Mouse (Mus musculus) spleen, postnatal 10 days (tissue): ENCODE measurements around the gene Atg16l1.
"Not testable (repeated sequence)": the region's sequence is repeated elsewhere in the genome, so short reads cannot be mapped to it uniquely, and the experiment has no call there.

ENCODE experiments used
- DNase-seq, 2 experiments: peaks; one replicate each; pipeline ENCODE4 v3.0.0; 2021 to 2022; ENCODE audit warnings: low spot score in 2 of 2

Gene Atg16l1

GRCm38 (mm10) chr1:87773336-87773735, 17.7 kb downstream of the Atg16l1 start:
- no peak for DNase-seq

- DNase-seq: no peak
These were observed 19.2 kb downstream of the Atg16l1 start for GRCm38 (mm10) chr1:87774845-87775244.

DNA sequence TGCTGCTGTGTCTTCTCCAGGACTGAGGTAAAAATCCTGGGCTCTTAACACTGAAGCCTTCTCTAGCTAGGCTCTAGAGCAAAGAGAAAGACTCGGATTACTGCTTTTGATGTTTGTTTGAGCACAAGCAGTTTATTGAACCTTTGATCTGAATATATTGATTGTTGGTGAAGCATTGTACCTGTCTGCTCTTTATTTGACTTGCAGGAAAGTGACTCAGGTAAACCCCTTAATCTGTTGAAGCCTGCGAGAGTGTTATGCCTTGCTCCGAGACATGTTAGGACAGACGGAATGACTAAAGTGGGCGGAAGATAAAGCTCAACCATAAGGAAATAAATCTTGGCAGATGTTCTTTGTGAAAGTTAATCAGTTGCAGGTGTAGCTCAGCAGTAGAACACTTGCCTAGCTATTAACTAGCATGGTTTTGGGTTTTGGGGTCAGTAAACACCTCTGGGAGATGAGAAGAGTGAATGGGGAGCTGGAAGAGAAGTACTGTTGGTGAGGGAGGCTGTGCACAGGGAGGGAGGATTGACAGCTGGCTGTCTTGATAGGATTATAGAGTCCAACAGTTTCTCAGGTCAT, 23.6 kb downstream of the Atg16l1 start:
- DNase-seq: no peak

- no peak for DNase-seq
These were observed 30.0 kb downstream of the Atg16l1 start for GRCm38 (mm10) chr1:87785703-87786102.

DNA sequence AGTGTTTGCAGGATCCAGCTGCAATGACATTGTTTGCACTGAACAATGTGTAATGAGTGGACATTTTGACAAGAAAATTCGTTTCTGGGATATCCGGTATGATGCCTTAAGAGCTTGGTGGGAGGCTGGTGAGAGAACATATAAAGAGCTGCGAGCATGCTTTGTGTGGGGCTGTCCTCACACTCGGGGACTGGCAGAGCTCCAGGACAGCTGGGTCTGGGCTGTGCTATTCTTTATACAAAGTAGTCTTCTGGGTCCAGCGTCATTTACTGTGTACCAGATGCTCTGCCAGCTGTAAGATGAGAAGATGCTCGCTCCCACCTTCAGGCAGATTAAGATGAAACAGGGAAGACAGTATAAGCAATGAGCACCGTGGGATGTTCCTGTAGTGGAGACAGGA, 30.6 kb downstream of the Atg16l1 start:
- DNase-seq: no peak

DNA sequence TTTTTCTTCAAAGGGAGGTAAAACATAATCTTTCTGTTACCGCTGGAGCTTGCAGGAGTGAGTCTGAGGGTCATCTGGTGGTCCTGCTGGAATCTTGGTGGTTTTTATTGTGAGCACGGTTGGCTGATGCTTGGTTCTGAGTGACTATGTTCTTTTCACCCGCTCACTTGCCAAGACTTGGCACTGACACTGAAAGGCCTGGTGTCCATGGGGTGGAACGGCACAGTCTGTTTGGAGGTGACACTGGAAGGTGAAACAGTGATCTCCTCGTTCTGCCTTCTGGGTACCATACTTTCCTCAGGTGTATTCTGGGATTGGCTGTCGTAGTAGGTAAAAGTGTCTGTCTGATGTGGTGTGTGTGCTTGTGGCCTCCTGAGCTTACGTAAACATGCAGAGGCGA, 34.0 kb downstream of the Atg16l1 start:
- DNase-seq: no peak

- no peak for DNase-seq
These were observed 36.9 kb downstream of the Atg16l1 start for GRCm38 (mm10) chr1:87792438-87793137.

GRCm38 (mm10) chr1:87793138-87793449, 37.4 kb downstream of the Atg16l1 start:
- no peak for DNase-seq

DNA sequence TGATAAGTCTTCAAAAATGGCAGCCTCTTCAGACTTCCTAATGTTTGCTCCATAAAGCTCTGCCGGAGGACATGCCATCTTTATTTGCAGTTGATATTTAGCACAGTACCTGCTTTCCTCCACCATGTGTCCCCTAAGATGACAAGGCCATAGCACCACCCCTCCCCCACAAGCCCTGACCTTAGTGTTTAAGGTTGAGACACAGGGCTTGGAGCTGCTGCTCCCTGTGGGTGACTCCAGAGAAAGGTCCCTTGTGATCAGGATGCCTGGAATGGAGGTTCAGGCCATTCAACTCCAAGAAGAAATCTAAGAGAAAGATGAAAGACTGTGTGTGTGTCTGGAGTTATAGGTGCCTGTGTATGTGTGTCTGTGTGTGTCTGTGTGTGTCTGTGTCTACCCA, 42.0 kb downstream of the Atg16l1 start:
- DNase-seq: no peak

GRCm38 (mm10) chr1:87798306-87798705, 42.6 kb downstream of the Atg16l1 start:
- DNase-seq: no peak

- DNase-seq: no peak
These were observed 47.9 kb downstream of the Atg16l1 start, which contains the start of gene Sag for GRCm38 (mm10) chr1:87803576-87803975. Gene Sag (plus strand): TSS chr1:87803680.

GRCm38 (mm10) chr1:87807751-87808150, 52.1 kb downstream of the Atg16l1 start:
- no peak for DNase-seq

DNA sequence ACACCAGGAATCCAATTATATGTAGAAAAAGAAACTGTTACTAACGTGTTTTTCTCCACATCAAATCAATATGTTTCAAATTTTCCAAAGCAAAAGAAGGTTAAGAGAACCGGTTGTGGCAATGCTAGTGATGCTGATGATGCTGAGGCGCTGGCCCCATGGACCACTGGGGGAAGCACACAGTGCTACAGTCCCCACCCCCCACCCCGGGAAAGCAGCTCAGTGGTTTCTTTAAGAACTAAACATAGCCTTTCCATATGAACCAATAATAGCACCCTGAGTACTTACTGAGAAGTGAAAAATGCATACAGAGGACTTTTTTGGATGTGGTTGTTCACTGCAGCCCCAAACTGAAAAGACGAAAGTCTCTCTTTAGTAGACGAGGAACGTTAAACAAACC, 55.7 kb downstream of the Atg16l1 start:
- DNase-seq: no peak

- no peak for DNase-seq
These were observed 56.4 kb downstream of the Atg16l1 start for GRCm38 (mm10) chr1:87812061-87812460.

DNA sequence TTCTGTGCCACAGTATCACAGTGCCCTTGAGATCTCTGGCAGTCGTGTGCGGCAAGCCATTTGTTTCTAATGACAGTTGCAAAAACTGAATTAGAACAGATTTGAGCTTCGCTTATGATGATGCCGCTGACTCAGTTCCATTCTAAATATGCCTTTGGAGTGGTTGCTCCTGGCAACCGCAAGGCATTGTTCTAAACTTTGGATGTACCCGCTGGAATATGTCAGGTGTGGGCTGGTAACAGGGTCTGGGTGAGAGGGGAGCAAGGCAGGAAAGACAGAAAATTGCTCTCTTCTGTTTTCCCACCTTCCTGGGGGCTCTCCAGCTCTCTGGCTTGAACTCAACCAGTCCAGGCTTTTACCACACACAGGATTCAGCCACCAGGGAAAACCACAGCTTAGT, 57.5 kb downstream of the Atg16l1 start:
- DNase-seq: no peak

- DNase-seq: no peak
These were observed 58.0 kb downstream of the Atg16l1 start for GRCm38 (mm10) chr1:87813681-87814080.

GRCm38 (mm10) chr1:87824420-87824995, 68.8 kb downstream of the Atg16l1 start:
- no peak for DNase-seq

GRCm38 (mm10) chr1:87825281-87825680, 69.6 kb downstream of the Atg16l1 start:
- no peak for DNase-seq

DNA sequence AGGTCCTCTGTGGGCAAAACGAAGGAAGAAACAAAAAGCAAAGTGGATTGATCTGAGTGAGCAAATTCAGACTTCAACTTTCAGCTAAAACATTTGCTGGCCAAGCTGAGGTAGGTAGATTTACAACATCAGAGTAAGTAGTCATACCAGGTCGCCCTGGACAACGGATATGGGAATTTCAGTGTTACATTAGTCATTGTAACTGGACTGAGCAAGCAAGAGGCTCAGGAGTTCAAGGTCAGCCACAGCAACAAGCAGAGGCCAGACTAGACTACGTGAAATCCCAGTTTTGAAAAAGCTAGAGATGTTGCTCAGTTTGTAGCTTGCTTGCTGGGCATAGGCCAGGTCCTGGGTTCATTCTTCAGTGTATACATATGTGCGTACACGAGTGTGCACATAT, 70.3 kb downstream of the Atg16l1 start:
- DNase-seq: no peak

DNA sequence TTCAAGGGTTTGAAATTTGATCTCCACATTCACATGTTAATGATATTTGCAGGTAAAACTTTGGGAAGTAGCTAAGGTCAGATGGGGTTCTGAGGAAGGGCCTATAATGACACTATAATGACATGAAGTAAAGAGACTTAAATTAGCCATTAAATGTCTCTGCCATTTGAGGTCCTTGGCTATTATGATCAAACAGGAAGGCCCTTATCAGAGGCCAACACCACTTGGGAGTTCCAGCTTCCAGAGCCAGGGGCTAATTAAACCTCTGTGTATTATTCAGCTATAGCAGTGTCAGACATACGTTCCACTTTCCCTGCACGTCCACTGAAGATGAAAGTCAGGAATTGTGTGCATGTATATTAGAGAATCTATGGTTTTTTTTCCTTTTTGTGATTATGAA, 70.8 kb downstream of the Atg16l1 start:
- DNase-seq: no peak

DNA sequence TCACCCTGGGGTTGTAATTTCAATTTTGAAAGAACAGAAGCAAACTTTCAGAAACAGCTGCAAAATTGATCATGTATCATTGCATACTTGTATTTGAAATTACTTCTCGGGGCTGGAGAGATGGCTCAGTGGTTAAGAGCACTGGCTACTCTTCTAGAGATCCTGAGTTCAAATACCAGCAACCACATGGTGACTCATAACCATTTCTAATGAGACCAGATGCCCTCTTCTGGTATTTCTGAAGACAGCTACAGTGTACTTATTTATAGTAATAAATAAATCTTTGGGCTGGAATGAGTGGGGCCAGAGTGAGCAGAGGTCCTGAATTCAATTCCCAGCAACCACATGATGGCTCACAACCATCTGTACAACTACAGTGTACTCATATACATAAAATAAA, 71.8 kb downstream of the Atg16l1 start:
- DNase-seq: not testable (repeated sequence)

DNA sequence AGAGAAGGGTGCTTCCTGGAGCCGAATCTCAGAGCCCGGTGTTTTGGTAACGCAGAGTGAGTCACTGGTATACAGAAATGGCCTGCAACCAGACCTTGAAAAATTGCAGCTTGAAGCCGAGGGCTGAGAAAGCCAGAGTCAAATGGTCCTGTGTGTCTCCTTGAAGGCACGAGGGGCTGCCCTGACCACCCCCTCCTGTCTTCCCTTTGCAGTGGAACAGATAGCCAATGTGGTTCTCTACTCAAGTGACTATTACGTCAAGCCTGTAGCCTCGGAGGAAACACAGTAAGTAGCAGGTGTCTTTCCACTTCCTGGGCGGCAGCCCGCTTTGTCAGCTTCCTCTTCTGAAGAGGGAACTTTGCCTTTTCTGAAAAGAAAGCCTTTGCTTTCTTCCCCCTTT, 72.5 kb downstream of the Atg16l1 start:
- peak in 1 of 2 experiments; percentile 69 for DNase-seq

GRCm38 (mm10) chr1:87828926-87829580, 73.4 kb downstream of the Atg16l1 start:
- no peak for DNase-seq
